Mouse (Mus musculus) B cell, adult (primary cell): ENCODE measurements around the gene Pgap3. TPM values are rescaled to one million over a fixed set of nuclear protein-coding genes. Genes with fewer than 3 reads are reported as not detected.

ENCODE experiments used
- total RNA-seq: library from RNA; stranded (reverse); gene quantifications from 4 replicates; pipeline ENCODE4 v1.2.4, GENCODE M21; 2023; ENCODE audit not compliant: inconsistent age

Gene Pgap3
- 7.3 to 11.8 TPM (median 9.3 TPM) in 4 replicates for total RNA-seq

GRCm38 (mm10) chr11:98400161-98400726 is at the start of gene Pgap3:
Gene Pgap3 (minus strand): TSS chr11:98400490.

GRCm38 (mm10) chr11:98446213-98446561 is 45.9 kb upstream of the Pgap3 start, which contains the start of gene Grb7:
Gene Grb7 (plus strand): TSS chr11:98446394.

GRCm38 (mm10) chr11:98438331-98439158 is 38.3 kb upstream of the Pgap3 start, which contains the start of gene Mien1:
Gene Mien1 (minus strand): TSS chr11:98438991.

GRCm38 (mm10) chr11:98412273-98412796 is 12.0 kb upstream of the Pgap3 start, which contains the start of gene Erbb2:
Gene Erbb2 (plus strand): TSS chr11:98412470.

GRCm38 (mm10) chr11:98385638-98386585 is 14.4 kb downstream of the Pgap3 start, which contains the start of gene Pnmt:
Gene Pnmt (plus strand): TSS chr11:98386450.

DNA sequence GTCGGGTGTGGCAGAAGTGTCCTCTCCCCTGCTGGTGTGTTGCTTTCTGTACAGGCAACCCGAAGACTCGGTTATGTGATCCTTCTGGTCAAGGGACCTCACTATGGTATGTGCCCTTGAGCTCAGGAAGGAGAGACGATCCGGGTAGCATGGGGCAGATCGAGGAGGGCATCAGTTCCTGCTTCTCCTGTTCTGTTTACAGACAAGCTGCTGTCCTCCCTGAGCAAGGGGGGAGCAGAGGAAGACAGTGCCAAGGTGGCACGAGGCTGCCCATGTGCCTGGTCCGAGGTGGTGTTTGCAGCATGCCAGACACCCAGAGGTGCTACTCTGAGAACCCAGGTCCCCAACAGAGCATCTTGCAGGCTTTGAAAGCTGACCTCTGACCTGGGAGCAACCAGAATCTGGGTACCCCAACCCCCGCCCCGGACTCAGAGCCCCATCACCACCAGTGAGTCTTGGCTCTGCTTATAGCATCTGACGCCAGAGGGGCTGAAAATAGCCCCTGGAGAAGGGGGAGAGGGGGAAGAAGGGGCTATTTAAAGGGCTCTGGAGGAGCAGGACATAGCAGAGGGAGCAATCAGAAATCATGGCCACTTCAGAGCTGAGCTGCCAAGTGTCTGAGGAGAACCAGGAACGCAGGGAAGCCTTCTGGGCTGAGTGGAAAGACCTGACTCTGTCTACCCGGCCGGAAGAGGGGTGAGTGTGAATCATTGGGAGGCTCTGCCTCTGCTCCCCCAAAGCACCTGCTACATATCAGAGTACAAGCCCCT is 16.8 kb downstream of the Pgap3 start, which contains the start of gene Tcap:
Gene Tcap (plus strand): TSS at position 551 of the 770 bp plus-strand sequence.

GRCm38 (mm10) chr11:98358161-98359083 is 41.9 kb downstream of the Pgap3 start, which contains the start of gene Stard3:
Gene Stard3 (plus strand): TSS chr11:98358368.

DNA sequence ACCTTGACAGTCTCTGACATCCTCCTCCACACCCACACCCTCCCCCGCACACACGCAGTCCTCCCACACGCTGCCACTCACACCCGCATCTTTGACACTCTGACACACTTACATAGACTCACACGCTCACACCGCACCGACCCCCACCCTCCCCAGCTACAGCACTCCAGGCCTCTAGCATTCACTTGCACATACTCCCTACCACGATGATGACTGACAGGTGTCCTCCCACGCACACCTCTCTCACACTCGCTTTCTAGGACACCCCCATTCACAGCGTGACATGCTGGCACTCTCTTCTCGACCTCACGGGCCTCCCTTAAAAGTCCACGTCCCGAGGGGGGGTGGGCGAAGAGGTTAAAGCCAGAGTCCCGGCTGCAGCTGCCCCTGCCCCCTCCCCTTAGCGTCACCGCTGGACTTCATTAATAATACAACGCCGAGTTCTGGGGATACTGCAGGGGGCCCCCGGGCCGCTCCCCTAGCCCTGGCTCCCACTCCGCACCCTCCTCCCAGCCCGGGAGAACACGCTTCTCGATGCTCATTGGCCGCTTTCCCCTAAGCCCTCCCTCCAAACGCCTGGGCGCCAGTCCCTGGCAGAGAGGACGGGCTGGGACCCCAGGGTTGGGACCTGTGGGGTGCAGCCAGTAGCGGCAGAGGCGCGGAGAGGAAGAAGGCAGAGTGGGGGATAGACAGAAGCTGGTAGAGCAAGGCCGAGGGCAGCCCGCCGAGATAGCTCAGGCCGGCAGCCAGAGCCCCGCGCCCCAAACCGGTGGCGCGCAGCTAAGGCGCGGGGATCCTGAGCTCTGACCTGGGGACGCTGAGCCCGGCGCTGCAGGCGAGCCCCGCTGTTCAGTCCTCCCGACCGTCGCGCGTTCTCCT is 52.0 kb downstream of the Pgap3 start, which contains the start of gene Ppp1r1b:
Gene Ppp1r1b (plus strand): TSS at position 322 of the 879 bp plus-strand sequence.

Other genes with a start within 250 kb of the Pgap3 start
- 76.7 to 88.2 TPM (median 86.9 TPM) in 4 replicates for gene Med1, start 207.2 kb downstream of the Pgap3 start, total RNA-seq
- 98.4 to 119 TPM (median 111 TPM) in 4 replicates for gene Cdk12, start 197.4 kb downstream of the Pgap3 start, total RNA-seq
- gene Neurod2, start 70.8 kb downstream of the Pgap3 start, total RNA-seq = 0.32 to 0.51 TPM (median 0.35 TPM) in 4 replicates
- not detected in 4 replicates for gene Ppp1r1b, start 52.1 kb downstream of the Pgap3 start, total RNA-seq
- gene Stard3, start 42.1 kb downstream of the Pgap3 start, total RNA-seq = 34.7 to 40.1 TPM (median 36.9 TPM) in 4 replicates
- gene Tcap, start 16.7 kb downstream of the Pgap3 start, total RNA-seq = not detected in 4 replicates
- gene Pnmt, start 14.0 kb downstream of the Pgap3 start, total RNA-seq = not detected in 4 replicates
- 0.15 TPM in 1 of 4 replicates, not detected in the others for gene Erbb2, start 12.0 kb upstream of the Pgap3 start, total RNA-seq
- 47.4 to 59.5 TPM (median 52.0 TPM) in 4 replicates for gene Mien1, start 38.5 kb upstream of the Pgap3 start, total RNA-seq
- gene Grb7, start 45.9 kb upstream of the Pgap3 start, total RNA-seq = 0.78 to 2.0 TPM (median 1.3 TPM) in 4 replicates
- gene Ikzf3, start 145.5 kb upstream of the Pgap3 start, total RNA-seq = 550 to 623 TPM (median 617 TPM) in 4 replicates
- gene Zpbp2, start 150.6 kb upstream of the Pgap3 start, total RNA-seq = 4.3 to 8.2 TPM (median 5.8 TPM) in 4 replicates
- 16.5 to 19.2 TPM (median 17.5 TPM) in 4 replicates for gene Ormdl3, start 186.9 kb upstream of the Pgap3 start, total RNA-seq
- gene Lrrc3c, start 197.8 kb upstream of the Pgap3 start, total RNA-seq = not detected in 4 replicates
- gene Gm12355, start 225.2 kb upstream of the Pgap3 start, total RNA-seq = 26.2 to 32.0 TPM (median 31.6 TPM) in 4 replicates
- gene Gsdma3, start 225.9 kb upstream of the Pgap3 start, total RNA-seq = not detected in 4 replicates
- gene Gsdma2, start 246.3 kb upstream of the Pgap3 start, total RNA-seq = not detected in 4 replicates